Mouse (Mus musculus): ENCODE data around the gene Aif1l. TPM values are rescaled to one million over a fixed set of nuclear protein-coding genes. Genes with fewer than 3 reads are reported as not detected.

Gene Aif1l
- polyA plus RNA-seq, 1 experiment from 2014 or later = 80.5 TPM

GRCm38 (mm10) chr2:32008311-32008710 is 58.4 kb downstream of the Aif1l start:
- Histone ChIP-seq H3K27ac (ENCODE audit: poor library complexity, severe bottlenecking) (no peak overlapping the region), H3K4me1 (replicated peaks) (no peaks in the 10 kb centered on the region), H3K36me3 (peaks cover 81% of the 10 kb centered on the region), H3K4me3 (no peak overlapping the region), H3K27me3 (replicated peaks) (no peaks in the 10 kb centered on the region), H3K9me3 (replicated peaks) (no peaks in the 10 kb centered on the region), H3K4me2 (no peak overlapping the region), H3K9ac (no peak overlapping the region)
- no peak for ATAC-seq (ENCODE audit: insufficient number of reproducible peaks, low FRiP score)
- 91% methylated on average over 2 of the region's 2 CpGs for WGBS

GRCm38 (mm10) chr2:32008716-32009115 is 58.8 kb downstream of the Aif1l start:
- Histone ChIP-seq H3K9ac (no peak overlapping the region), H3K4me1 (replicated peaks) (no peaks in the 10 kb centered on the region), H3K4me2 (no peak overlapping the region), H3K9me3 (replicated peaks) (no peaks in the 10 kb centered on the region), H3K27ac (ENCODE audit: poor library complexity, severe bottlenecking) (no peak overlapping the region), H3K36me3 (peaks cover 81% of the 10 kb centered on the region), H3K4me3 (no peak overlapping the region), H3K27me3 (replicated peaks) (no peaks in the 10 kb centered on the region)
- no peak for ATAC-seq (ENCODE audit: insufficient number of reproducible peaks, low FRiP score)
- WGBS = 89% methylated on average over 11 of the region's 11 CpGs

GRCm38 (mm10) chr2:32019704-32020103 is 69.8 kb downstream of the Aif1l start:
- peaks cover 83% of the 10 kb centered on the region for H3K36me3 ChIP-seq
- no peaks in the 10 kb centered on the region for H3K9me3 ChIP-seq (replicated peaks)
- H3K4me3 ChIP-seq = no peak overlapping the region
- no peaks in the 10 kb centered on the region for H3K4me1 ChIP-seq (replicated peaks)
- no peak for ATAC-seq (ENCODE audit: insufficient number of reproducible peaks, low FRiP score)
- H3K4me2 ChIP-seq = no peak overlapping the region
- WGBS = 77% methylated on average over 4 of the region's 4 CpGs
- no peak overlapping the region for H3K27ac ChIP-seq (ENCODE audit: poor library complexity, severe bottlenecking)
- H3K9ac ChIP-seq = no peak overlapping the region
- H3K27me3 ChIP-seq (replicated peaks) = no peaks in the 10 kb centered on the region

GRCm38 (mm10) chr2:32020229-32020628 is 70.3 kb downstream of the Aif1l start:
- Histone ChIP-seq H3K4me1 (replicated peaks) (no peaks in the 10 kb centered on the region), H3K27ac (ENCODE audit: poor library complexity, severe bottlenecking) (no peak overlapping the region), H3K4me2 (no peak overlapping the region), H3K9me3 (replicated peaks) (no peaks in the 10 kb centered on the region), H3K9ac (no peak overlapping the region), H3K27me3 (replicated peaks) (no peaks in the 10 kb centered on the region), H3K4me3 (no peak overlapping the region), H3K36me3 (peaks cover 82% of the 10 kb centered on the region)
- ATAC-seq (ENCODE audit: insufficient number of reproducible peaks, low FRiP score) = no peak
- WGBS = 87% methylated on average over 5 of the region's 5 CpGs

Other genes with a start within 250 kb of the Aif1l start
- gene Qrfp, start 139.6 kb upstream of the Aif1l start, polyA plus RNA-seq (2016; fragmentation: Nextera tagmentation; extraction: Ambion mirVana) = 0.08 TPM in 1 of 2 replicates, not detected in the other
- 0.04 and 0.08 TPM in 2 replicates for gene Fibcd1, start 104.1 kb upstream of the Aif1l start, polyA plus RNA-seq (2016; fragmentation: Nextera tagmentation; extraction: Ambion mirVana)
- gene Lamc3, start 62.8 kb upstream of the Aif1l start, polyA plus RNA-seq (2016; fragmentation: Nextera tagmentation; extraction: Ambion mirVana) = 1.1 and 1.3 TPM in 2 replicates
- 59.8 and 63.4 TPM in 2 replicates for gene Nup214, start 24.3 kb downstream of the Aif1l start, polyA plus RNA-seq (2016; fragmentation: Nextera tagmentation; extraction: Ambion mirVana)
- gene Fam78a, start 134.7 kb downstream of the Aif1l start, polyA plus RNA-seq (2016; fragmentation: Nextera tagmentation; extraction: Ambion mirVana) = 48.1 and 50.7 TPM in 2 replicates
- gene Plpp7, start 145.4 kb downstream of the Aif1l start, polyA plus RNA-seq (2016; fragmentation: Nextera tagmentation; extraction: Ambion mirVana) = 11.4 and 13.6 TPM in 2 replicates
- 54.7 and 66.5 TPM in 2 replicates for gene Prrc2b, start 200.9 kb downstream of the Aif1l start, polyA plus RNA-seq (2016; fragmentation: Nextera tagmentation; extraction: Ambion mirVana)

Measured in heart, embryonic 12.5 days (tissue).